Mouse (Mus musculus) heart, embryonic 11.5 days (tissue): ENCODE measurements around the gene Fam160b1. TPM values are rescaled to one million over a fixed set of nuclear protein-coding genes. Genes with fewer than 3 reads are reported as not detected.

ENCODE experiments used
- ATAC-seq: fragments of 200-750 bp; cut with Nextera tagmentation; replicated peaks from 2 replicates; pipeline ENCODE4 v1.8.0; 2017; ENCODE audit warnings: moderate library complexity; ENCODE audit not compliant: insufficient number of reproducible peaks, low FRiP score, low TSS enrichment
- H3K27ac ChIP-seq: fragments of 300-500 bp; sonication (generic); 2 replicates; pipeline ENCODE4 v1.5.1; 2014; ENCODE audit warnings: mild to moderate bottlenecking, low read depth, low read length
- H3K27me3 ChIP-seq: fragments of 300-500 bp; sonication (generic); 2 replicates; pipeline ENCODE4 v1.6.1; 2014; ENCODE audit warnings: mild to moderate bottlenecking, low read length, mixed read lengths; ENCODE audit not compliant: control insufficient read depth, insufficient read depth
- H3K36me3 ChIP-seq: fragments of 300-500 bp; sonication (generic); 2 replicates; pipeline ENCODE4 v1.6.1; 2014; ENCODE audit warnings: mild to moderate bottlenecking, low read length, moderate library complexity, mixed read lengths; ENCODE audit not compliant: control insufficient read depth, insufficient read depth
- H3K4me1 ChIP-seq: fragments of 300-500 bp; sonication (generic); 2 replicates; pipeline ENCODE4 v1.6.1; 2014; ENCODE audit warnings: low read length; ENCODE audit not compliant: control insufficient read depth, insufficient read depth
- H3K4me2 ChIP-seq: fragments of 300-500 bp; sonication (generic); 2 replicates; pipeline ENCODE4 v1.6.1; 2014; ENCODE audit warnings: mild to moderate bottlenecking, moderate library complexity
- H3K4me3 ChIP-seq: fragments of 300-500 bp; sonication (generic); 2 replicates; pipeline ENCODE4 v1.5.1; 2014; ENCODE audit warnings: low read depth, low read length
- H3K9ac ChIP-seq: fragments of 300-500 bp; sonication (generic); 2 replicates; pipeline ENCODE4 v1.6.1; 2014; ENCODE audit warnings: mild to moderate bottlenecking, low read depth, low read length, moderate library complexity
- H3K9me3 ChIP-seq: fragments of 300-500 bp; sonication (generic); replicated peaks from 2 replicates; pipeline ENCODE4 v1.6.1; 2016; ENCODE audit warnings: low read length; ENCODE audit not compliant: control insufficient read depth
- WGBS: fragments of 180-500 bp; shearing (Covaris S2); extraction: QIAGEN DNeasy Blood & Tissue Kit; methylation state at CpG from one replicate; pipeline ENCODE4 v1.1.7; 2014; ENCODE audit not compliant: insufficient replicate concordance; 5-methylcytosine and 5-hydroxymethylcytosine counted together
- polyA plus RNA-seq: library from polyadenylated mRNA; unstranded; fragments of >200 nt; fragmentation: Nextera tagmentation; extraction: Ambion mirVana; gene quantifications from 2 replicates; pipeline ENCODE4 v1.2.1, GENCODE M21; 2014

Gene Fam160b1
- polyA plus RNA-seq, 1 experiment from 2014 or later = 11.8 TPM

- H3K4me1 ChIP-seq = no peaks in the 10 kb centered on the region
- H3K4me3 ChIP-seq = no peak overlapping the region
- H3K9me3 ChIP-seq = no peaks in the 10 kb centered on the region
- H3K4me2 ChIP-seq = no peak overlapping the region
- no peak overlapping the region for H3K27ac ChIP-seq
- 0 out of 2 replicates have a peak, but pooled peaks cover 3% of the 10 kb centered on the region for H3K27me3 ChIP-seq
- no peak for ATAC-seq
- H3K36me3 ChIP-seq = no peaks in the 10 kb centered on the region
- 68% methylated on average over 4 of the region's 4 CpGs for WGBS
- no peak overlapping the region for H3K9ac ChIP-seq
Measured at GRCm38 (mm10) chr19:57322491-57322890, 38.0 kb upstream of the Fam160b1 start.

DNA sequence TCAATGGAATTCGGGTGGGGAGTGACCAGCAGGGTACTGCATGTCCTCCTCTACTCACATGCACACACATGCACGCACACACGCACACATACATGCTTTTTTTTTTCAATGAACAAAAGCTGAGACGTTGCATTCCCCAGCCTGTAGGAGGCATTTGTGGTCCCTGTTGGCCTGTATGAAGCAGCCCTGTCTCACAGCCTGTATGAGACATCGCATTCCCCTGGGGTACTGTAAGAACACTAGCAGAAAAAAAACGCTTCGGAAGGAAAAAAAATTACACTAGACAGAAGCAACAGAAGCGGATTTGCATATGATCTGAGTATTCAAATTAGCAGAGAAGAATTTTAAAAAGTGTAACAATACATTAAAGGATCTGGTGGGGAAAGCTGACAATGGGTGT lies 37.4 kb upstream of the Fam160b1 start:
- Histone ChIP-seq H3K4me1 (no peaks in the 10 kb centered on the region), H3K27ac (no peak overlapping the region), H3K36me3 (no peaks in the 10 kb centered on the region), H3K4me2 (no peak overlapping the region), H3K27me3 (0 out of 2 replicates have a peak, but pooled peaks cover 3% of the 10 kb centered on the region), H3K9me3 (no peaks in the 10 kb centered on the region), H3K4me3 (no peak overlapping the region), H3K9ac (no peak overlapping the region)
- no peak for ATAC-seq
- WGBS = 81% methylated on average over 8 of the region's 8 CpGs

DNA sequence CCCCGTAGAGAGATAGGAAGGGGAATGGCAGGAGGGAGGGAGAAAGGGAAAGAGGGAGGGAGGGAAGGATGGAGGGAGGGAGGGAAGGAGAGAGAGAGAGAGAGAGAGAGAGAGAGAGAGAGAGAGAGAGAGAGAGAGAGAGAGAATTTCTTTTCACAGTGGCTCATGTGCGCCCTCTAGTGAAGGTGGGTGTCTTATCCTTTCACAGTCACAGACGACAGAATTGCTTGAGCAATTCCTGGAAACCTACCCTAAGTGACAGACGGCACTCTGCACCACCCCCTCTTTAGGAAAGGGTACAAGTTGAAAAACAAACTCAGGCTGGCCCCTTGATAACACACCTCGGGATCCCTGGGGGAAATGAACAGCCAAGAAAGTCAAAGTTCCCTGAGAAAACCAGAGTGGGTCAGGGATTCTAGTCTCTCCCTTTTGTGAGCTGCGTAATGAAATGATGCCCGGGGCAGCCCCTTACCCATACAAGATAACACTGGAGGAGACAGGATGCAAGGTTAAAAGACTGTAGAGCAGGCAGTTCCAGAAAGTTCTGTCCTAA lies 34.7 kb upstream of the Fam160b1 start:
- Histone ChIP-seq H3K36me3 (no peaks in the 10 kb centered on the region), H3K27me3 (0 out of 2 replicates have a peak, but pooled peaks cover 3% of the 10 kb centered on the region), H3K4me2 (no peak overlapping the region), H3K9me3 (no peaks in the 10 kb centered on the region), H3K4me1 (no peaks in the 10 kb centered on the region), H3K27ac (no peak overlapping the region), H3K9ac (no peak overlapping the region), H3K4me3 (no peak overlapping the region)
- WGBS = 24% methylated on average over 7 of the region's 7 CpGs
- no peak for ATAC-seq

- H3K4me1 ChIP-seq = no peaks in the 10 kb centered on the region
- H3K27ac ChIP-seq = no peak overlapping the region
- no peak overlapping the region for H3K4me3 ChIP-seq
- no peaks in the 10 kb centered on the region for H3K9me3 ChIP-seq
- no peak for ATAC-seq
- H3K36me3 ChIP-seq = no peaks in the 10 kb centered on the region
- H3K27me3 ChIP-seq = 0 out of 2 replicates have a peak, but pooled peaks cover 3% of the 10 kb centered on the region
- no peak overlapping the region for H3K9ac ChIP-seq
- no peak overlapping the region for H3K4me2 ChIP-seq
Measured at GRCm38 (mm10) chr19:57327679-57328078, 32.8 kb upstream of the Fam160b1 start.

- H3K27me3 ChIP-seq = 0 out of 2 replicates have a peak, but pooled peaks cover 3% of the 10 kb centered on the region
- no peak for ATAC-seq
Measured at GRCm38 (mm10) chr19:57328269-57328668, 32.2 kb upstream of the Fam160b1 start.

DNA sequence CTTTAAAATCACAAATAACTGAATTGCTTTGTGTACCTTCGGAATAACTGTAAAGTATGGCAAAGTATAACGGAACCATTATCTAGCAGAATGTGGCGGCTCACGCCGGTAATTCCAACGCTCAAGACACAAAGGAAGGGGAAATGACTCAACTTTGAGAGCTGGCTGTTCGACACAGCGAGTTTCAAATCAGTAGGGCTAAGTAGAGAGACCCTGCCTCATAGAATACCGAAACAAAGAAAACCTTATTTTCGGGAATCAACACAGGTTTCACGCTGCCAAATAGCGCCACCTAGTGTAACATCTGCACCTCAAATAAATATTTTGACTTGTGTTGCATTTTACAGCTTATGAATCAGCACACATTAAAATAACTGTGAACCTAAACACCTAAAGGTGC lies 31.7 kb upstream of the Fam160b1 start:
- no peak overlapping the region for H3K4me3 ChIP-seq
- no peaks in the 10 kb centered on the region for H3K9me3 ChIP-seq
- H3K4me2 ChIP-seq = no peak overlapping the region
- no peak overlapping the region for H3K27ac ChIP-seq
- no peaks in the 10 kb centered on the region for H3K4me1 ChIP-seq
- no peak overlapping the region for H3K9ac ChIP-seq
- no peaks in the 10 kb centered on the region for H3K36me3 ChIP-seq
- 0 out of 2 replicates have a peak, but pooled peaks cover 3% of the 10 kb centered on the region for H3K27me3 ChIP-seq
- WGBS = 50% methylated on average over 12 of the region's 12 CpGs
- no peak for ATAC-seq

More at GRCm38 (mm10) chr19:57328269-57328668, 32.2 kb upstream of the Fam160b1 start:
- no peak overlapping the region for H3K4me2 ChIP-seq
- WGBS = 93% methylated on average over 7 of the region's 7 CpGs
- H3K4me1 ChIP-seq = no peaks in the 10 kb centered on the region
- H3K9me3 ChIP-seq = no peaks in the 10 kb centered on the region
- H3K36me3 ChIP-seq = no peaks in the 10 kb centered on the region
- no peak overlapping the region for H3K9ac ChIP-seq
- H3K4me3 ChIP-seq = no peak overlapping the region
- no peak overlapping the region for H3K27ac ChIP-seq

DNA sequence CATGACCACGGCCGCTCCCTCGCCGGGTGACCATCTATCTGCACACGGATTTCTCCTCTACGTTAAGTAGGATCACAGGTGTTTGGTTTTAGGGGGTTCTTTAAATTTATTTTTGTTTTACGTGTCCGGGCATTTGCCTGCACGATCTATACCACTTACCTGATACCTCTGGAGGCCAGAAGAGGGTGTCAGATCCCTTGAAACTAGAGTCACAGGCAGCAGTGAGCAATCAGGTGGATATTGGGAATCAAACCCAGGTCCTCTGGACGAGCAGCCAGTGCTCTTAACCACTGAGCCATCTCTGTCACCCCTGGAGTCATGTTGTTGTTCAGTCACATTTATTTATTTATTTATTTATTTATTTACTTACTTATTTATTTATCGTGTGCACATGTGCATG lies 30.2 kb upstream of the Fam160b1 start:
- H3K36me3 ChIP-seq = no peaks in the 10 kb centered on the region
- no peaks in the 10 kb centered on the region for H3K9me3 ChIP-seq
- no peak overlapping the region for H3K4me3 ChIP-seq
- no peak overlapping the region for H3K4me2 ChIP-seq
- WGBS = 69% methylated on average over 11 of the region's 11 CpGs
- H3K4me1 ChIP-seq = no peaks in the 10 kb centered on the region
- no peak overlapping the region for H3K27ac ChIP-seq
- no peak overlapping the region for H3K9ac ChIP-seq
- no peak for ATAC-seq
- no peaks in the 10 kb centered on the region for H3K27me3 ChIP-seq

DNA sequence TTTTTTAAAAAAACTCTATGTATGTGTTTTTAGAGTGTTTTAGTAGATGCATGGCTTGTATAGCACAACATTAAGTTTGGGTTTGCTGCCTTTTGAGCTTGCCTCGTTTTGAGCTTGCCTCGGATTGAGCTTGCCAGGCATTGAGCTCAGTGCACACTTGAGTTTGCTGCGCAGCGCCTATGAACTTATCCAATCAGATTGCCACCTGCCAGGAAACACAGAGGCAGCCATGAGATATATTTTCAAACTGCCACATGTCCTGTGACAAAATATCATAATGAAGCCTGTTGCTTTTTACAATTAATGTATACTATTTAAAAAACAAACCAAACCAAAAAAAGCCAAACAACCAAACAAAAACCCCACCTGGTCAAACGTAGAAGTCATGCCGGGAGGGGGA lies 29.2 kb upstream of the Fam160b1 start:
- Histone ChIP-seq H3K9ac (no peak overlapping the region), H3K27ac (no peak overlapping the region), H3K4me3 (no peak overlapping the region), H3K4me2 (no peak overlapping the region), H3K9me3 (no peaks in the 10 kb centered on the region), H3K36me3 (no peaks in the 10 kb centered on the region), H3K27me3 (no peaks in the 10 kb centered on the region), H3K4me1 (no peaks in the 10 kb centered on the region)
- ATAC-seq = no peak
- 77% methylated on average over 6 of the region's 6 CpGs for WGBS

DNA sequence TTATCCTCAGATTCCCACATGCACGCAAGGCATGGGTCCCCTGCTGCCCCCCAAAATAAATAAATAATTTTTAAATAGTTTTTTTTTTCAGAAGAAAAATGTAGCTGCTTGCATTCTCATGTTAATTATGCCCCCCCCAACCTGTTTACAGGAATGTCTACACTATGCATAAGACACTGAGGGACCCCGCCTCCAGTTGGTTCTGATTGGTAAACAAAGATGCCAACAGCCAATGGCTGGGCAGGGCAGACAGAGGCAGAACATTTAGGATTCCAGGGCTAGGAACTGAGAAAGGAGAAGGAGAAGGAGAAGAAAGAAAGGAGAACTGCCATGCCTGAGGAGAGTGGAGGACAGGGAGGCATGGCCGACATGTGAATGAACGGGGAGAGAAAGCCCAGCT lies 27.1 kb upstream of the Fam160b1 start:
- no peaks in the 10 kb centered on the region for H3K36me3 ChIP-seq
- no peaks in the 10 kb centered on the region for H3K27me3 ChIP-seq
- no peak overlapping the region for H3K4me2 ChIP-seq
- no peak overlapping the region for H3K27ac ChIP-seq
- H3K9me3 ChIP-seq = no peaks in the 10 kb centered on the region
- no peak overlapping the region for H3K4me3 ChIP-seq
- no peak for ATAC-seq
- H3K4me1 ChIP-seq = no peaks in the 10 kb centered on the region
- no peak overlapping the region for H3K9ac ChIP-seq
- WGBS = 82% methylated on average over 4 of the region's 4 CpGs
